Mouse (Mus musculus) G1E (cell line): ENCODE measurements at regions not wholly inside any gene's neighbourhood (a gene's known extent, or its start where the extent isn't known, plus 50 kb on each side); places are given as distances from the start of the nearest gene placed in this dataset.

Experiments
- CTCF ChIP-seq: IDR thresholded peaks from 2 replicates; pipeline ENCODE4 v1.5.1; 2012; ENCODE audit warnings: low read depth, low read length, inconsistent platforms, mixed read lengths
- GATA1 ChIP-seq: IDR thresholded peaks from 2 replicates; pipeline ENCODE4 v1.6.1; 2012; ENCODE audit warnings: borderline replicate concordance, low read length, inconsistent platforms, mixed read lengths
- GATA2 ChIP-seq: IDR thresholded peaks from 2 replicates; pipeline ENCODE4 v1.6.1; 2012; ENCODE audit warnings: low read depth, low read length, inconsistent platforms, borderline replicate concordance
- POLR2AphosphoS5 ChIP-seq: IDR thresholded peaks from 2 replicates; pipeline ENCODE4 v1.6.1; 2012; ENCODE audit warnings: low read depth, low read length, inconsistent platforms; ENCODE audit not compliant: insufficient replicate concordance
- TAL1 ChIP-seq: conservative IDR thresholded peaks from 2 replicates; pipeline ENCODE4 v1.6.1; 2012; ENCODE audit warnings: low read depth, low read length, inconsistent platforms, mixed read lengths

- TF ChIP-seq CTCF (no peak), GATA1 (no peak), TAL1 (no peak), GATA2 (no peak), POLR2AphosphoS5 (no peak)
Measured at GRCm38 (mm10) chr3:147084624-147085189, 232.5 kb downstream of the Ttll7 start.
